Mouse (Mus musculus): ENCODE data around the gene Ntsr2.

GRCm38 (mm10) chr12:16694783-16695182 lies 41.6 kb downstream of the Ntsr2 start:
- TF ChIP-seq MAX (IDR thresholded peaks at IDR 0.05; ENCODE audit: low read depth) = no peak
- TF ChIP-seq POLR2A (IDR thresholded peaks at IDR 0.05; ENCODE audit: insufficient read length, low read depth) = no peak
- no peak for TF ChIP-seq USF1 (IDR thresholded peaks at IDR 0.05; ENCODE audit: low read depth)
- TF ChIP-seq TCF3 (IDR thresholded peaks at IDR 0.05; ENCODE audit: insufficient read length, low read depth) = no peak
- no peak for TF ChIP-seq E2F4 (IDR thresholded peaks at IDR 0.05; ENCODE audit: insufficient read depth)
- TF ChIP-seq CEBPB (IDR thresholded peaks at IDR 0.05; ENCODE audit: insufficient read depth, poor library complexity, severe bottlenecking) = no peak

All from myocyte (in vitro differentiated cells).